Mouse (Mus musculus) embryonic fibroblast, embryonic 13.5 days (primary cell): ENCODE data around the gene Tbc1d10c. TPM values are rescaled to one million over a fixed set of nuclear protein-coding genes. Genes with fewer than 3 reads are reported as not detected.
A peak's percentile ranks its signal among the peaks of the same experiment; 100 is the strongest.

Experiments
- H3K27ac ChIP-seq: 2 replicates; pipeline ENCODE4 v1.5.1; 2012; ENCODE audit warnings: low read length, control low read depth, inconsistent platforms; ENCODE audit not compliant: insufficient read depth
- H3K4me1 ChIP-seq: 2 replicates; pipeline ENCODE4 v1.6.1; 2011; ENCODE audit warnings: low read length; ENCODE audit not compliant: control insufficient read depth, insufficient read depth
- H3K4me3 ChIP-seq: 2 replicates; pipeline ENCODE4 v1.5.1; 2011; ENCODE audit warnings: mild to moderate bottlenecking, control low read depth, low read length; ENCODE audit not compliant: insufficient read depth
- CTCF ChIP-seq: IDR thresholded peaks from 2 replicates; pipeline ENCODE4 v1.5.1; 2011; ENCODE audit warnings: mild to moderate bottlenecking, control low read depth, low read length, moderate library complexity, borderline replicate concordance; ENCODE audit not compliant: insufficient read depth
- POLR2A ChIP-seq: IDR thresholded peaks from 2 replicates; pipeline ENCODE4 v1.6.1; 2011; ENCODE audit warnings: low read depth, mild to moderate bottlenecking, control low read depth, low read length, moderate library complexity
- polyA plus RNA-seq: library from polyadenylated mRNA; stranded (reverse); fragments of >200 nt; gene quantifications from 2 replicates; pipeline ENCODE4 v1.2.4, GENCODE M21; 2011; ENCODE audit warnings: low read depth; ENCODE audit not compliant: missing spikeins, insufficient read length

Tbc1d10c gene
- polyA plus RNA-seq, 1 experiment = 0.25 TPM

- Histone ChIP-seq H3K27ac (no peak overlapping the region), H3K4me1 (peaks cover 19% of the 10 kb centered on the region), H3K4me3 (no peak overlapping the region)
- TF ChIP-seq POLR2A (peak; percentile 14; the same call in 1 of the 2 replicates), CTCF (no peak)
Measured at GRCm38 (mm10) chr19:4194021-4194724, 3.1 kb upstream of the Tbc1d10c start.

- Histone ChIP-seq H3K4me3 (peak overlapping the region; percentile 94), H3K4me1 (peaks cover 19% of the 10 kb centered on the region), H3K27ac (no peak overlapping the region)
- TF ChIP-seq CTCF = no peak
- no peak for TF ChIP-seq POLR2A
Measured at GRCm38 (mm10) chr19:4193129-4193528, 2.0 kb upstream of the Tbc1d10c start.

GRCm38 (mm10) chr19:4192251-4192985, 1.3 kb upstream of the Tbc1d10c start:
- Histone ChIP-seq H3K27ac (peak overlapping the region; percentile 76), H3K4me1 (peaks cover 19% of the 10 kb centered on the region), H3K4me3 (peak overlapping the region; percentile 94)
- no peak for TF ChIP-seq CTCF
- TF ChIP-seq POLR2A = no peak

GRCm38 (mm10) chr19:4191528-4192250, 605 bp upstream of the Tbc1d10c start, which contains the start of gene Ppp1ca:
Ppp1ca (plus strand) TSS chr19:4192065.
- peaks cover 18% of the 10 kb centered on the region for H3K4me1 ChIP-seq
- H3K4me3 ChIP-seq = peak within 1 kb of the TSS; percentile 94
- TF ChIP-seq POLR2A (peak; percentile 89), CTCF (peak; percentile 47; the same call in 1 of the 2 replicates)
- peak within 1 kb of the TSS; percentile 76 for H3K27ac ChIP-seq

GRCm38 (mm10) chr19:4189051-4189620, 1.9 kb downstream of the Tbc1d10c start:
- H3K4me3 ChIP-seq = no peak overlapping the region
- H3K4me1 ChIP-seq = peaks cover 13% of the 10 kb centered on the region
- H3K27ac ChIP-seq = no peak overlapping the region
- TF ChIP-seq CTCF (no peak), POLR2A (no peak)

GRCm38 (mm10) chr19:4187303-4187702, 3.8 kb downstream of the Tbc1d10c start:
- no peak overlapping the region for H3K4me3 ChIP-seq
- peaks cover 7% of the 10 kb centered on the region; the same call in 1 of the 2 replicates for H3K4me1 ChIP-seq
- no peak overlapping the region for H3K27ac ChIP-seq
- TF ChIP-seq CTCF (no peak), POLR2A (no peak)

GRCm38 (mm10) chr19:4184976-4185975, 5.8 kb downstream of the Tbc1d10c start:
- Histone ChIP-seq H3K4me1 (0 out of 2 replicates have a peak, but pooled peaks cover 3% of the 10 kb centered on the region), H3K27ac (no peak overlapping the region), H3K4me3 (no peak overlapping the region)
- TF ChIP-seq CTCF (no peak), POLR2A (no peak)

- Histone ChIP-seq H3K4me3 (no peak overlapping the region), H3K27ac (no peak overlapping the region), H3K4me1 (0 out of 2 replicates have a peak, but pooled peaks cover 3% of the 10 kb centered on the region)
- no peak for TF ChIP-seq CTCF
- no peak for TF ChIP-seq POLR2A
Measured at GRCm38 (mm10) chr19:4183689-4184088, 7.4 kb downstream of the Tbc1d10c start.

- TF ChIP-seq CTCF (no peak), POLR2A (no peak)
- Histone ChIP-seq H3K27ac (no peak overlapping the region), H3K4me1 (0 out of 2 replicates have a peak, but pooled peaks cover 3% of the 10 kb centered on the region), H3K4me3 (no peak overlapping the region)
Measured at GRCm38 (mm10) chr19:4181892-4182291, 9.2 kb downstream of the Tbc1d10c start.
